Mouse (Mus musculus): ENCODE measurements around the gene Arhgap30. TPM values are rescaled to one million over a fixed set of nuclear protein-coding genes. Genes with fewer than 3 reads are reported as not detected.

The Arhgap30 gene
- polyA plus RNA-seq, 1 experiment from 2014 or later: 0.38 TPM

DNA sequence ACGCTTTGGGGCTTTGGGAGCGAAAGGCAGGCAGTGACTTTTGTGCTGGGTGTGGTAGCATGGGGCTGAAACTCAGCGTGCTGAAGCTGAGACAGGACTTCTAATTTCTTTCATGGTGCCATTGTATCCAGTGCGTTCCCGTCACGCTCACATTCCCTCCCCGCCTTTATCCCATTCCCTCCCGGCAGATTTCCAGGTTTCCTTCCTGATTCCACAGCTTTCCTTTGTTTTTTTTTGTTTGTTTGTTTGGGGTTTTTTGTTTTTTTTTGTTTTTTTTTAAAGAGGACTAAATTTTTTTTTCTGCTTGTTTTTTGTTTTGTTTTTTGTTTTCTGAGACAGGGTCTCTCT lies 53.6 kb downstream of the Arhgap30 start:
- 61% methylated on average over 8 of the region's 8 CpGs for WGBS
- Histone ChIP-seq H3K36me3 (ENCODE audit: control insufficient read depth, insufficient read depth, low read length) (no peaks in the 10 kb centered on the region), H3K4me2 (no peak overlapping the region), H3K4me3 (ENCODE audit: low read depth, low read length) (no peak overlapping the region), H3K9me3 (ENCODE audit: control insufficient read depth, low read length) (0 out of 2 replicates have a peak, but pooled peaks cover 4% of the 10 kb centered on the region), H3K27ac (ENCODE audit: low read depth, low read length) (no peak overlapping the region), H3K9ac (ENCODE audit: low read length) (no peak overlapping the region), H3K4me1 (ENCODE audit: control insufficient read depth, insufficient read depth, low read length) (peaks cover 6% of the 10 kb centered on the region; the same call in 1 of the 2 replicates), H3K27me3 (ENCODE audit: control insufficient read depth, insufficient read depth, low read length) (peaks cover 22% of the 10 kb centered on the region)
- no peak for ATAC-seq (ENCODE audit: low FRiP score)
- no peak for DNase-seq (ENCODE audit: low spot score, missing footprints)

DNA sequence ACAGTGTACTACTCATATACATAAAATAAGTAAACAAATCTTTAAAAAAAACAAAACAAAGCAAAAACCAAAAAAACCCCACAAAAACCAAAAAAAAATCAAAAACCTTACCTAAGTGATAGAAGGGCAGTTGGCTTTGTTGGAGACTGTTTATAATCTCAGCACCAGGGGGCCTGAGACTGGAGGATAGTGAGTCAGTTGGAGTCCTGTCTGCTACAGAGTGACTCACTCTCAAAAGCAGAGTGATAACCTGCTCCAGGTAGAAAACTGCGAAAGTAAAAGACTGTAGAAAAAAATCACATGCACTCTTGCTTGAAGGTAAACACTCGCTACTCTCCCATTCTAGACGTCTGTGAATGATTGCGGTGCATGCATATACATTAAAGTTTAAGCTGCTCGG lies 56.3 kb downstream of the Arhgap30 start:
- H3K4me1 ChIP-seq (ENCODE audit: control insufficient read depth, insufficient read depth, low read length): no peaks in the 10 kb centered on the region
- H3K27me3 ChIP-seq (ENCODE audit: control insufficient read depth, insufficient read depth, low read length): no peaks in the 10 kb centered on the region
- no peak overlapping the region for H3K4me2 ChIP-seq
- H3K4me3 ChIP-seq (ENCODE audit: low read depth, low read length): no peak overlapping the region
- DNase-seq (ENCODE audit: low spot score, missing footprints): no peak
- no peak overlapping the region for H3K9ac ChIP-seq (ENCODE audit: low read length)
- H3K36me3 ChIP-seq (ENCODE audit: control insufficient read depth, insufficient read depth, low read length): no peaks in the 10 kb centered on the region
- H3K9me3 ChIP-seq (ENCODE audit: control insufficient read depth, low read length): 0 out of 2 replicates have a peak, but pooled peaks cover 4% of the 10 kb centered on the region
- no peak for ATAC-seq (ENCODE audit: low FRiP score)
- no peak overlapping the region for H3K27ac ChIP-seq (ENCODE audit: low read depth, low read length)
- WGBS: 87% methylated on average over 5 of the region's 5 CpGs

DNA sequence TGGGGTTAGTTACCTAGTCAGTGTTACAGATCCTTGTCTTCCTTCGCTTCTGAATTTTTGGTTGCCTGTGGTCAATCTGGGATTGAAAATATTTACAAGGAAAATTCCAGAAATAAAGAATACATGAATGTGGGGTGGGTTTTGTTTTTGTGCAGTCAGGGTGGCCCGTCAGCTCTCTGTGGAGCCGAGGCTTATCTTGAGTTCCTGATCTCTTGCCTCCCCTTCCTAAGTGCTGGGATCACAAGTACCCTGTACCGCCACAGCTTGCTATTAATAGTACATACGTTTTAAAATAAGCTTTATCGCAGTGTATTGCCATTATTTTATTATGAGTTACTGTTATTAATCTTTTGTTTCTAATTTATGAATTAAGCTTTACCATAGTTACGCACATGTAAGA lies 58.1 kb downstream of the Arhgap30 start:
- DNase-seq (ENCODE audit: low spot score, missing footprints) (no peak), ATAC-seq (ENCODE audit: low FRiP score) (no peak)
- no peaks in the 10 kb centered on the region for H3K4me1 ChIP-seq (ENCODE audit: control insufficient read depth, insufficient read depth, low read length)
- H3K9me3 ChIP-seq (ENCODE audit: control insufficient read depth, low read length): 0 out of 2 replicates have a peak, but pooled peaks cover 4% of the 10 kb centered on the region
- no peaks in the 10 kb centered on the region for H3K36me3 ChIP-seq (ENCODE audit: control insufficient read depth, insufficient read depth, low read length)
- no peak overlapping the region for H3K4me2 ChIP-seq
- WGBS: 80% methylated on average over 7 of the region's 7 CpGs
- no peak overlapping the region for H3K27ac ChIP-seq (ENCODE audit: low read depth, low read length)
- no peak overlapping the region for H3K4me3 ChIP-seq (ENCODE audit: low read depth, low read length)
- H3K27me3 ChIP-seq (ENCODE audit: control insufficient read depth, insufficient read depth, low read length): no peaks in the 10 kb centered on the region
- H3K9ac ChIP-seq (ENCODE audit: low read length): no peak overlapping the region

DNA sequence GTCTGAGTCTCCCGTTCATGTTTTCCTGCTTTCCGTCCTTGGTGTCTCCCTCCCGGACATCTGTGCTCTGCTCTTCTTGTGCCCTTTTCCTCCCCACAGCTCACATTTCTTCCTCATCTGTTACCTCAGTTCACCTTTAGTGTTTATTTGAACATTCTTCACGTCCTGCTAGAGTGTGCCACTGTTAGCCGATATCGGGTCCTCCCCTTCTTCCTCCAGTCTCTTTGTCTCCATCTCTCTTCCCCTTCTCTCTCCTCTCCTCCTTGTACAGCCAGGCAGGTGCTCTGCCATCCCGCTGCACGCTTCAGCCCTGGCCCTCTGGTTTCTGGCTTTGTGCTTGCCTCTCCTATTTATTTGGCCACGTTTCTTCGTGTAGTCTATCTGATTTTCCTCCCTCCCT lies 58.9 kb downstream of the Arhgap30 start:
- no peak overlapping the region for H3K27ac ChIP-seq (ENCODE audit: low read depth, low read length)
- ATAC-seq (ENCODE audit: low FRiP score): no peak
- no peak overlapping the region for H3K9ac ChIP-seq (ENCODE audit: low read length)
- 84% methylated on average over 10 of the region's 10 CpGs for WGBS
- H3K4me1 ChIP-seq (ENCODE audit: control insufficient read depth, insufficient read depth, low read length): no peaks in the 10 kb centered on the region
- no peaks in the 10 kb centered on the region for H3K36me3 ChIP-seq (ENCODE audit: control insufficient read depth, insufficient read depth, low read length)
- H3K27me3 ChIP-seq (ENCODE audit: control insufficient read depth, insufficient read depth, low read length): no peaks in the 10 kb centered on the region
- H3K4me2 ChIP-seq: no peak overlapping the region
- DNase-seq (ENCODE audit: low spot score, missing footprints): no peak
- no peak overlapping the region for H3K4me3 ChIP-seq (ENCODE audit: low read depth, low read length)
- 0 out of 2 replicates have a peak, but pooled peaks cover 4% of the 10 kb centered on the region for H3K9me3 ChIP-seq (ENCODE audit: control insufficient read depth, low read length)

DNA sequence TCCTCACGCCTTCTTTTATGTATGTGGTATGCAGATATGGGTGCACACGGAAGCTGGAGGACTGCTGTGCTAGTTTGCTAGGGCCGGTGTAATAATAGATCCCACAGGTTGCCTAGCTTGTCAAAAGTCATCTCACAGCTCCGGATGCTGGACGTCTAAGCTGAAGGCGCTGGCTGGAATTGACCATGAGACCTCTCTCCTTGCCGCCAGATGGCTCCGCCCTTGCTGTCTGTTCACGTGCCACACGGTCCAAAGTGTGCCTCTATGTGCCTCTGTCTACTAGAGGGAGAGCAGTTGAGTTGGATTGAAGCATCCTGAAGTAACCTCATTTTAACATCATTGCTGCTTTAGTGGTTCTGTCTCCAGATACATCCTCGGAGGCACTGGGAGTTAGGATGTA lies 61.3 kb downstream of the Arhgap30 start:
- no peak overlapping the region for H3K9ac ChIP-seq (ENCODE audit: low read length)
- H3K36me3 ChIP-seq (ENCODE audit: control insufficient read depth, insufficient read depth, low read length): no peaks in the 10 kb centered on the region
- no peak overlapping the region for H3K27ac ChIP-seq (ENCODE audit: low read depth, low read length)
- no peak overlapping the region for H3K4me2 ChIP-seq
- 88% methylated on average over 11 of the region's 11 CpGs for WGBS
- no peak for DNase-seq (ENCODE audit: low spot score, missing footprints)
- H3K4me1 ChIP-seq (ENCODE audit: control insufficient read depth, insufficient read depth, low read length): no peaks in the 10 kb centered on the region
- H3K27me3 ChIP-seq (ENCODE audit: control insufficient read depth, insufficient read depth, low read length): no peaks in the 10 kb centered on the region
- ATAC-seq (ENCODE audit: low FRiP score): no peak
- H3K9me3 ChIP-seq (ENCODE audit: control insufficient read depth, low read length): no peaks in the 10 kb centered on the region
- H3K4me3 ChIP-seq (ENCODE audit: low read depth, low read length): no peak overlapping the region

DNA sequence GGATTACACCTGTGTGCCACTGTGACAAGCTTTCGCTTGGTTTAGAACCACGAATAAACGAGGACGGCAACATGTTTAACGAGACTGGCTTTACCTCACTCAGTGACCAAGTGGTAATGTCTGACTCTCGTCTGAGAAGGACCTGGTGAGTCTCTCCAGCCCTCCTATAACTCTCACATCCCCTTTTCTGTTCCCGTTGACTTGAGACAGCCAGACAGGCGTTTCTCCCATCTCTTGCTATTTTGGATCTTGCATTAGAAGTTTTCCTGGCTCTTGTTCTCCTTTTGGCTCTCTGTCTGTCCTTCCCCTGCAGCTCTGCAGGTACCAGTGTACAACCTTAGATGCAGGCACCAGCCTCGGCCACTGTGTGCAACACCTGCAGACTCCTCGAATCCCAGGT lies 62.2 kb downstream of the Arhgap30 start:
- H3K4me3 ChIP-seq (ENCODE audit: low read depth, low read length): no peak overlapping the region
- no peak overlapping the region for H3K27ac ChIP-seq (ENCODE audit: low read depth, low read length)
- WGBS: 86% methylated on average over 10 of the region's 10 CpGs
- H3K9me3 ChIP-seq (ENCODE audit: control insufficient read depth, low read length): no peaks in the 10 kb centered on the region
- ATAC-seq (ENCODE audit: low FRiP score) (no peak), DNase-seq (ENCODE audit: low spot score, missing footprints) (no peak)
- no peaks in the 10 kb centered on the region for H3K27me3 ChIP-seq (ENCODE audit: control insufficient read depth, insufficient read depth, low read length)
- H3K4me1 ChIP-seq (ENCODE audit: control insufficient read depth, insufficient read depth, low read length): no peaks in the 10 kb centered on the region
- H3K36me3 ChIP-seq (ENCODE audit: control insufficient read depth, insufficient read depth, low read length): no peaks in the 10 kb centered on the region
- H3K9ac ChIP-seq (ENCODE audit: low read length): no peak overlapping the region
- H3K4me2 ChIP-seq: no peak overlapping the region

DNA sequence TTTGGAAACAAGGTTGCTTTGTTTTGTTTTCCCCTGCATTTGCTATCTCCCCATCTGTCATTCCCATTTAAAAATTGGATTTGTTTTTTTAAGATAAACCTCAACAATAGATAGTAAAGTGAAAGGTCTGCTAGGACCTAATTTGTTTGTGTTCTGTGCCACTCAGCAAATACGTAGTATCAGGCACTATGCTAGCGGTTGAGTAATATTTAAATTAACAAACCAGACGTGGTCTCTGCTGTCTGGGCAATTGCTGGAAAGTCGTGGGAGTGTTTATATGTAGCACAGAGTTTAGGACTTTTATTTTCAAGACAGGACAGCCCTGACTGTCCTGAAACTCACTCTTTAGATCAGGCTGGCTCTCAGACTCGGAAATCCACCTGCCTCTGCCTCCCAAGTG lies 63.8 kb downstream of the Arhgap30 start:
- no peak overlapping the region for H3K9ac ChIP-seq (ENCODE audit: low read length)
- no peak for ATAC-seq (ENCODE audit: low FRiP score)
- H3K27me3 ChIP-seq (ENCODE audit: control insufficient read depth, insufficient read depth, low read length): no peaks in the 10 kb centered on the region
- H3K27ac ChIP-seq (ENCODE audit: low read depth, low read length): no peak overlapping the region
- H3K36me3 ChIP-seq (ENCODE audit: control insufficient read depth, insufficient read depth, low read length): no peaks in the 10 kb centered on the region
- 76% methylated on average over 5 of the region's 5 CpGs for WGBS
- no peak overlapping the region for H3K4me2 ChIP-seq
- DNase-seq (ENCODE audit: low spot score, missing footprints): no peak
- no peaks in the 10 kb centered on the region for H3K4me1 ChIP-seq (ENCODE audit: control insufficient read depth, insufficient read depth, low read length)
- H3K4me3 ChIP-seq (ENCODE audit: low read depth, low read length): no peak overlapping the region
- H3K9me3 ChIP-seq (ENCODE audit: control insufficient read depth, low read length): no peaks in the 10 kb centered on the region

DNA sequence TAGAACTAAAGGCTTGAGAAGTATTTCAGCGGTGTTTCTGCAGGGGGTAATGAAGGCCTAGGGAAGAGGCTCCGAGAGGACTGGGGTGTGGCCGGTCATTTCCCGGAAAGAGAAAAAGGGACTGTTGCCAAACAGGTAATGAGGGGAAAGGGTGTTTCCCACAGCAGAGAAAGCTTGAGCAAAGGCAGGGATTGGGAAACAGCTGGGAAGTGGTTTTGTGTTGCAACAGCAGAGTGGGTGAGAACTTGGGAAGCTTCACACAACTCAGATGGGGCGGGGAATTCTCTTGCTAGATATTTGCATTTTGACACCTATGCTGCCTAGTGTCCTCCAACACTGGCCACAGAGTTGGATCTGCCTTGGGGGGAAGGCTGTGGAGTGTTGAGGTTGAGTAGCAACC lies 64.2 kb downstream of the Arhgap30 start:
- H3K36me3 ChIP-seq (ENCODE audit: control insufficient read depth, insufficient read depth, low read length): no peaks in the 10 kb centered on the region
- H3K4me3 ChIP-seq (ENCODE audit: low read depth, low read length): no peak overlapping the region
- no peak overlapping the region for H3K9ac ChIP-seq (ENCODE audit: low read length)
- 87% methylated on average over 5 of the region's 5 CpGs for WGBS
- no peak for ATAC-seq (ENCODE audit: low FRiP score)
- DNase-seq (ENCODE audit: low spot score, missing footprints): no peak
- H3K27ac ChIP-seq (ENCODE audit: low read depth, low read length): no peak overlapping the region
- no peaks in the 10 kb centered on the region for H3K27me3 ChIP-seq (ENCODE audit: control insufficient read depth, insufficient read depth, low read length)
- no peaks in the 10 kb centered on the region for H3K9me3 ChIP-seq (ENCODE audit: control insufficient read depth, low read length)
- H3K4me2 ChIP-seq: no peak overlapping the region
- no peaks in the 10 kb centered on the region for H3K4me1 ChIP-seq (ENCODE audit: control insufficient read depth, insufficient read depth, low read length)

DNA sequence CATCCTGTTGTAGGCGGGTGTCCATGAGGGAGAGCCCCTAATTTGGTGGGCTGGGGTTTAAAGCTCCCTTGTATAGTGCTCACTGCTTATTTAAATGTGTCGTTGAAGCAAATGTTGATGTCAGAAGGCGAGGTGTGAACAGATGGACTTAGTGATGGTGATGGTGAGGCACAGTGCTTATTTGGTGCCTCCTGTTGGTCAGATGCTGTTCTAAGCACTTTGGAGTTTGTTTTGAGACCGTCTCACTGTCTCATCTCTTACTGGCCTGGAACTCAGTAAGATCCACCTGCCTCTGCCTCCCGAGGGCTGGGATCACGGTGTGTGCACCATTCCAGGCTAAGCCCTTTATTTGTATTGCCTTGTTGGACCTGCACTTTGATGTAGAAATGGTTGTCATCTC lies 66.2 kb downstream of the Arhgap30 start:
- no peaks in the 10 kb centered on the region; the same call in 1 of the 2 replicates for H3K4me1 ChIP-seq (ENCODE audit: control insufficient read depth, insufficient read depth, low read length)
- no peaks in the 10 kb centered on the region for H3K36me3 ChIP-seq (ENCODE audit: control insufficient read depth, insufficient read depth, low read length)
- ATAC-seq (ENCODE audit: low FRiP score) (no peak), DNase-seq (ENCODE audit: low spot score, missing footprints) (no peak)
- H3K4me2 ChIP-seq: no peak overlapping the region
- no peak overlapping the region for H3K4me3 ChIP-seq (ENCODE audit: low read depth, low read length)
- H3K9ac ChIP-seq (ENCODE audit: low read length): no peak overlapping the region
- H3K9me3 ChIP-seq (ENCODE audit: control insufficient read depth, low read length): no peaks in the 10 kb centered on the region
- WGBS: 87% methylated on average over 6 of the region's 6 CpGs
- H3K27me3 ChIP-seq (ENCODE audit: control insufficient read depth, insufficient read depth, low read length): no peaks in the 10 kb centered on the region
- H3K27ac ChIP-seq (ENCODE audit: low read depth, low read length): no peak overlapping the region

DNA sequence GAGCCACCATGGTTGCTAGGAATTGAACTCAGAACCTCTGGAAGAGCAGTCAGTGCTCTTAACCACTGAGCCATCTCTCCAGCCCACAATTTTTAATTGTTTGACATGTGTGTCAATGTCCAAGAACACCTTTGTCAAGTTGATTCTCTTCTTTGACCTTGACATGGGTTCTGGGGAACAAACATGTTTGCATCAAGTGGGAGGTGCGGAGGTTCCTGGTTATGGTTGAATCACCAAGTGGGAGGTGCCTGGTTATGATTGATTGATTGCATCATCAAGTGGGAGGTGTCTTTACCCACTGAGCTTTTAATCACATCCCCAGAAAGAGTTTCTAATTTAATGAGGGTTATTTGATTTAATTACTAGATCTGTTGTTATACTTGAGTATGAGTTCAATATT lies 68.8 kb downstream of the Arhgap30 start:
- no peak for ATAC-seq (ENCODE audit: low FRiP score)
- H3K4me3 ChIP-seq (ENCODE audit: low read depth, low read length): no peak overlapping the region

More for the DNA sequence above, 68.8 kb downstream of the Arhgap30 start:
- WGBS: 89% methylated on average over 1 of the region's 1 CpGs
- no peak for DNase-seq (ENCODE audit: low spot score, missing footprints)
- Histone ChIP-seq H3K9ac (ENCODE audit: low read length) (no peak overlapping the region), H3K9me3 (ENCODE audit: control insufficient read depth, low read length) (no peaks in the 10 kb centered on the region), H3K36me3 (ENCODE audit: control insufficient read depth, insufficient read depth, low read length) (no peaks in the 10 kb centered on the region), H3K27ac (ENCODE audit: low read depth, low read length) (no peak overlapping the region), H3K27me3 (ENCODE audit: control insufficient read depth, insufficient read depth, low read length) (no peaks in the 10 kb centered on the region), H3K4me2 (no peak overlapping the region), H3K4me1 (ENCODE audit: control insufficient read depth, insufficient read depth, low read length) (no peaks in the 10 kb centered on the region; the same call in 1 of the 2 replicates)

All from midbrain, embryonic 11.5 days (tissue).